Mouse (Mus musculus) E14TG2a.4 (cell line): ENCODE data around the gene Lrrtm1.

Experiments
- H3K27me3 ChIP-seq: 2 replicates; pipeline ENCODE4 v1.6.1; 2014; ENCODE audit warnings: low read length, control low read depth; ENCODE audit not compliant: insufficient read depth
- H3K36me3 ChIP-seq: 2 replicates; pipeline ENCODE4 v1.6.1; 2014; ENCODE audit warnings: low read length, control low read depth; ENCODE audit not compliant: insufficient read depth
- H3K4me1 ChIP-seq: replicated peaks from 2 replicates; pipeline ENCODE4 v1.6.1; 2014; ENCODE audit warnings: low read depth, low read length, control low read depth
- H3K4me3 ChIP-seq: replicated peaks from 2 replicates; pipeline ENCODE4 v1.5.1; 2014; ENCODE audit warnings: mild to moderate bottlenecking, low read length
- H3K9me3 ChIP-seq: 2 replicates; pipeline ENCODE4 v1.6.1; 2014; ENCODE audit warnings: low read length, control low read depth
- CTCF ChIP-seq: conservative IDR thresholded peaks from 2 replicates; pipeline ENCODE4 v1.5.1; 2014; ENCODE audit warnings: low read length
- NANOG ChIP-seq: IDR thresholded peaks from 2 replicates; pipeline ENCODE4 v1.6.1; 2014; ENCODE audit warnings: borderline replicate concordance, low read length, mixed read lengths
- POU5F1 ChIP-seq: IDR thresholded peaks from 2 replicates; pipeline ENCODE4 v1.6.1; 2014; ENCODE audit warnings: low read length, borderline replicate concordance

Gene Lrrtm1

GRCm38 (mm10) chr6:77242601-77243406 lies at the start of gene Lrrtm1:
Gene Lrrtm1 (plus strand): TSS chr6:77242689.
- Histone ChIP-seq H3K9me3 (no peaks in the 10 kb centered on the region), H3K27me3 (peaks cover 67% of the 10 kb centered on the region), H3K4me1 (peaks cover 22% of the 10 kb centered on the region), H3K4me3 (peak within 1 kb of the TSS; percentile 71), H3K36me3 (no peaks in the 10 kb centered on the region)
- no peak for TF ChIP-seq POU5F1
- TF ChIP-seq CTCF = no peak
- TF ChIP-seq NANOG = no peak

- TF ChIP-seq POU5F1 = no peak
- no peak for TF ChIP-seq CTCF
- no peak for TF ChIP-seq NANOG
- Histone ChIP-seq H3K9me3 (no peaks in the 10 kb centered on the region), H3K4me1 (peaks cover 31% of the 10 kb centered on the region), H3K36me3 (no peaks in the 10 kb centered on the region), H3K4me3 (no peak overlapping the region), H3K27me3 (no peaks in the 10 kb centered on the region)
Observed at GRCm38 (mm10) chr6:77196650-77197049, 45.8 kb upstream of the Lrrtm1 start.

GRCm38 (mm10) chr6:77199375-77199774 lies 43.1 kb upstream of the Lrrtm1 start:
- no peak overlapping the region for H3K4me3 ChIP-seq
- no peaks in the 10 kb centered on the region for H3K9me3 ChIP-seq
- H3K36me3 ChIP-seq = no peaks in the 10 kb centered on the region
- peaks cover 20% of the 10 kb centered on the region; the same call in 1 of the 2 replicates for H3K4me1 ChIP-seq
- TF ChIP-seq POU5F1 (no peak), NANOG (no peak), CTCF (no peak)
- no peaks in the 10 kb centered on the region for H3K27me3 ChIP-seq

GRCm38 (mm10) chr6:77209183-77209582 lies 33.3 kb upstream of the Lrrtm1 start:
- H3K4me1 ChIP-seq = no peaks in the 10 kb centered on the region
- no peaks in the 10 kb centered on the region for H3K9me3 ChIP-seq
- TF ChIP-seq CTCF (no peak), POU5F1 (no peak), NANOG (no peak)
- no peaks in the 10 kb centered on the region for H3K27me3 ChIP-seq
- no peaks in the 10 kb centered on the region for H3K36me3 ChIP-seq
- no peak overlapping the region for H3K4me3 ChIP-seq

GRCm38 (mm10) chr6:77209929-77210328 lies 32.6 kb upstream of the Lrrtm1 start:
- TF ChIP-seq CTCF = no peak
- TF ChIP-seq NANOG = no peak
- no peak for TF ChIP-seq POU5F1
- Histone ChIP-seq H3K36me3 (no peaks in the 10 kb centered on the region), H3K9me3 (no peaks in the 10 kb centered on the region), H3K27me3 (no peaks in the 10 kb centered on the region), H3K4me1 (no peaks in the 10 kb centered on the region), H3K4me3 (no peak overlapping the region)

GRCm38 (mm10) chr6:77213757-77214409 lies 28.6 kb upstream of the Lrrtm1 start:
- no peak for TF ChIP-seq NANOG
- no peak for TF ChIP-seq CTCF
- TF ChIP-seq POU5F1 = no peak
- Histone ChIP-seq H3K27me3 (no peaks in the 10 kb centered on the region), H3K4me1 (no peaks in the 10 kb centered on the region)

GRCm38 (mm10) chr6:77215322-77215721 lies 27.2 kb upstream of the Lrrtm1 start:
- Histone ChIP-seq H3K36me3 (no peaks in the 10 kb centered on the region), H3K9me3 (no peaks in the 10 kb centered on the region), H3K4me3 (no peak overlapping the region), H3K27me3 (no peaks in the 10 kb centered on the region), H3K4me1 (no peaks in the 10 kb centered on the region)
- no peak for TF ChIP-seq NANOG
- no peak for TF ChIP-seq POU5F1
- no peak for TF ChIP-seq CTCF

More at GRCm38 (mm10) chr6:77213757-77214409, 28.6 kb upstream of the Lrrtm1 start:
- no peaks in the 10 kb centered on the region for H3K36me3 ChIP-seq
- no peak overlapping the region for H3K4me3 ChIP-seq
- H3K9me3 ChIP-seq = no peaks in the 10 kb centered on the region

- Histone ChIP-seq H3K27me3 (no peaks in the 10 kb centered on the region), H3K9me3 (no peaks in the 10 kb centered on the region), H3K4me3 (no peak overlapping the region), H3K36me3 (no peaks in the 10 kb centered on the region), H3K4me1 (no peaks in the 10 kb centered on the region)
- TF ChIP-seq CTCF (0 out of 2 replicates have a peak, but pooled peaks have one; percentile 8), NANOG (no peak)
Observed at GRCm38 (mm10) chr6:77218875-77219274, 23.6 kb upstream of the Lrrtm1 start.

- TF ChIP-seq POU5F1 (no peak), NANOG (no peak), CTCF (no peak)
- Histone ChIP-seq H3K36me3 (no peaks in the 10 kb centered on the region), H3K4me1 (no peaks in the 10 kb centered on the region), H3K27me3 (no peaks in the 10 kb centered on the region), H3K9me3 (no peaks in the 10 kb centered on the region), H3K4me3 (no peak overlapping the region)
Observed at GRCm38 (mm10) chr6:77220776-77221175, 21.7 kb upstream of the Lrrtm1 start.
